Mouse (Mus musculus) spleen, postnatal 10 days (tissue): ENCODE results near the gene Rint1.
"Not testable (repeated sequence)": the region's sequence is repeated elsewhere in the genome, so short reads cannot be mapped to it uniquely, and the experiment has no call there.

ENCODE experiments used
- DNase-seq, 2 experiments: peaks; one replicate each; pipeline ENCODE4 v3.0.0; 2021 to 2022; ENCODE audit warnings: low spot score in 2 of 2

Rint1 gene

DNA sequence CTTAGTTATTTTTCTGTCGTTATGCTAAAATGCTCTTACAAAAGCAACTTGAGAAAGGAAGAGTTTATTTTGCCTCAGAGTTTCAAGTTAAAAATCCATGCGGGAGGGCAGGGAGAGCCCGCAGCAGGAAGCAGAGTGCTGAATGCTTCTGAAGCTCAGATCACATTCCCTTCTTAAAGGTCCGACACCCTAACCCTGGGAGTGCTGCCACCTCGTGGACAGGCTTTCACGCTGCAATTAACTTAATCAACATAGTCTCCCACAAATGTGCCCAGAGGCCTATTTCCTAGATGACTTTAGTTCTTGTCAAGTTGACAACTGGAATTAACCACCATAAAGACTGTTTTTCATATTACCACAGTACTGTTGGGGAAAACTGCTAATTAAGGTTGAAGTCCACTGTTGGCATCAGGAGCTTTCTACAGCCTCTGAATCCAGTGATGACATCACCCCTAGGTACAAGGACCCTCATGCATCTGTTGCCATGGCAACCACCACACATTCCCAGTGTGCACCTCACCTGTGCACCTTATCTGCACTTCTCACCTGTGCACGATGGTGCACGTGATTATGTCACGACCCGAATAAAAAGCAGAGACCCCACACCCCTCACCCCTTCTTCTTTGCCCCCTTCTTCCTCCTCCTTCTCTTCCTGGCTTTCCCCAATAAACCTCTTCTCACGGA is 39.0 kb downstream of the Rint1 start:
- DNase-seq, result peak; percentile 52 to 85

DNA sequence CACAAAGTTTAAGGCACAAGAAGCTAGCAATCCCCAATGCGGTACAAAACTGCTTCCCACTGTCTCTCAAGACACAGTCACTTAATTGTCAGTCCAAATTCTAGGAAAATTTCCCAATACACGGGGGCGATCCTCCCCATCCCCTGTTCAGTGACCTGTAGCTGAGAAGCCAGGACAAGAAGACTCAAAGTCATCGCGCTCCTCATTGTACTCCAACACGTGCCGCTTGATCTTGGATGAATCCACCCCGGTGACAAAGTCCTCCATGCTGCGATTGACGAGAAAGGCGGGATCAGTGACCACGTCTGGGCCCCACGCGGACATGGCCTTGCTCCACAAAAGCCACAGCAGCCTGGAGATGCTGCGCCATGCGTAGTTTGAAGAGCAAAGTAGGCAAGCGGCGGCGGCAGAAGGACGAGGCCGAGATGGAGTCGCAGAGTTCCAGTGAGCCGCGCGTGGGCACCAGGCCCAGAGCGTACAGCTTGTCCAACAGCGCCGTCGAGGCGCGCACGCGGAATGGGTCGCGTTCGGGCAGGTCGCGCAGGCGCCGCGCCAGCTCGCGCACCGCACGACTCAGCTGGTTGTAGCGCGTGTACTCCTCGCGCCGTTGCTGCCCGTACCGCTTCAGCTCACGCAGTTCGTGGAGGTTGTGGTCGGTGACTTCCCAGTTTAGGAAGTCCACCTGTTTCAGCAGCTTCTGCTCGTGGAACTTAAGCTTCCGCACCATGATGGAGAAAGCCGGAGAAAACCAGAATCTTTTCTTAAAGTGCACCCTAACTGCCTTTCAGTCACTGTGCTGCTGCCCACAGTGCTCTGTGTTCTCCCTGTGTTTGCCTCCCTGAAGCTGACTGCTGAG is 43.6 kb downstream of the Rint1 start:
- peak in 1 of 2 experiments; percentile 17 for DNase-seq

DNA sequence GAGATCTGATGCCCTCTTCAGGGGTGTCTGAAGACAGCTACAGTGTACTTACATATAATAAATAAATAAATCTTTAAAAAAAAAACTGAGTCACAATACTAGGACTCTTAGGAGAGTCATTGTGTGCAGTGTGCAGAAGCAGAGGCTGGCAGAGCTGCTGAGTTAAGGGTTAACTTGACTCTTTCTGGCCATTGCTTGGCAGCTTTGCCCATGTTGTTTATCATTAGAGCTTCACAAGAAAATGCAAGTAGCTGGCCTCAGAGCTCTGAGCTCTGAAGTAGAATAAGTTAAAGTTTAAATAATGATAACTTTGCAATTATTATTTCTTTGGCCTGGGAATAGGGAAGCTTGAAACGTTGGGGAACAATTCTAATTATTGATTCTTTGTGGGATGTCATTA is 48.2 kb downstream of the Rint1 start:
- not testable (repeated sequence) for DNase-seq

DNA sequence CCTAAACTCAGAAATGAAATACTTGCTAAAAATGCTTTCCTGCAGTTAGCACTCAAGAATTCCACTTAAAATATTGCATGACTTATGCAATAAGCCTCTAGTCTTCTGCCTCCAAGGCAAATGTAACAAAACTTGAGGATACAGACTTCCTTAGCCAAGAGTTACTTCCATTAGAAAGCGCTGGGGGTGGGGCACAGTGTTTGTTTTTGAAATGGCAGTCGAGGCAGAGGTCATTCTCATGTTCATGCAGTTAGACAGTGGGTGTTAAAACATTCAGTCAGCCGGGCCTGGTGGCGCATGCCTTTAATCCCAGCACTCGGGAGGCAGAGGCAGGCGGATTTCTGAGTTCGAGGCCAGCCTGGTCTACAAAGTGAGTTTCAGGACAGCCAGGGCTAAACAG is 50.6 kb downstream of the Rint1 start:
- no peak for DNase-seq

DNA sequence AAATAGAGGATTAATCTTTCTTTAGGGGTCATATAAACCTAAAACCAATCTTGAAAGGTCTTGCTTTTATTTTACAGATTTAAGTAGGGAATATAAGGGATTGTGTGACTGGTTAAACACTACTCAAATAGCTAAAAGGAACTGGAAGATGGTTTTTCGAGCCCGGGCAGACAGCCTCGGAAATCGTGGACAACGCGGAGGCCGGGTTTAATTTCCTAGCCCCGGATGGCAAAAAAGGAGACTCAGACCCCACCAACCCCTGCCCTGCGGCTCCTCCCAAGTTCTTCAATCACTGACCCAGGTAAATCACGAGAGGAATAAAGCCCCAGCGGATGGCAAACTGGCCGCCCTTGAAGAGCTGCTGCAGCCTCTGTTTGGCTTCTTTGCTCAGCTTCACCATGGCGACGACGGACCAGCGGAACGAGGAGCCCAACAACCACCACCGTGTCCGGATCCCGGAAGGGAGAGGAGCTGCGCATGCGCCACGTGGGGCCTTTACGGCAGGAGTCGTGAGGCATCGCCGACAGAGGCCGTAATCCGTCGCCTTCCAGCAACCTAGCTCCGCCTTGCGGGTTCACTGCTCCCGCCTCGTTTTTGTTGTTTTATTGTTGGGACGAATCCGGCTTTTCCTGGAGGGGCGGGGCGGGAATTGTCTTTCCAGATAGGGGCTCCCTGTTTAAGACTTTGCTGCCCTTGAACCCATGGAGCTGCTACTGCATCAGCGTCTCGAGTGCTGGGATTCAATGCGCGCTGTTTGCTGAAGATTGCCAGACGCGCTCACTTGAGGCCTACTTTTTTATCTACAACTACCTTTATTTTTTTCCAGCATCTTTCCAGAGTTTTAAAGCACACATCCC is 56.4 kb downstream of the Rint1 start, which contains the start of gene Tomm7:
TSS of gene Tomm7 (minus strand) at position 488 of the 857 bp plus-strand sequence.
- DNase-seq, result peak; percentile 93 to 97

DNA sequence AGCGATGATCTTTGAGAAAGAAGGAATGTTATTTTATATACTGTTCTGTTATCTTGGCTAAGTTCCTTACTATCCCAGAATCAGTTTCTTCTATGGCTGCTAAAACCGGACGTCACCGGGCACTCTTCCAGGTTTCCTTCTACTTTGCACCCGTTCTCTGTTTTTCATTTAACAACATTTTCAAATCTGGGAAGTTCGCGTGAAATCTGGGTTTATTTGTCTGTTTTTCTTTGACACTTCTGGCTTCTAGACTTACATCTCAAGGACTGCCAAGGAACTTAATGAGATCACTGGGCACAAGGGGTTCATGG is 57.0 kb downstream of the Rint1 start:
- peak in 1 of 2 experiments; percentile 50 for DNase-seq

DNA sequence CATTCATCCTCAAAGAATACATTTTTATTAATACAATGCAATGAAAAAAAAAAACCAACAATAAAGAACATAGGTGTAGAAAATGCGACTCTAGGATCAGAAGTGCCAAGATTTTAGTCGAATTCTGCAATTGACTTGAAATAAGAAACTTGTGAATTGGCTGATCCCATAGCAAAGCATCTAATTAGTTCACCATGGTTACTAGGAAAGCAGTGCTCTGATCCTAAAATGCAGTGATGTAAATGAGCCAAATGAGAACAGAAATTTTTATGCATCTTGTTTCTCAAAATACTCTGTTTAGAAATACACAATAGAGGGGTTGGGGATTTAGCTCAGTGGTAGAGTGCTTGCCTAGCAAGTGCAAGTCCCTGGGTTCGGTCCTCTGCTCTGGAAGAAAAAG is 57.6 kb downstream of the Rint1 start:
- DNase-seq, result no peak

DNA sequence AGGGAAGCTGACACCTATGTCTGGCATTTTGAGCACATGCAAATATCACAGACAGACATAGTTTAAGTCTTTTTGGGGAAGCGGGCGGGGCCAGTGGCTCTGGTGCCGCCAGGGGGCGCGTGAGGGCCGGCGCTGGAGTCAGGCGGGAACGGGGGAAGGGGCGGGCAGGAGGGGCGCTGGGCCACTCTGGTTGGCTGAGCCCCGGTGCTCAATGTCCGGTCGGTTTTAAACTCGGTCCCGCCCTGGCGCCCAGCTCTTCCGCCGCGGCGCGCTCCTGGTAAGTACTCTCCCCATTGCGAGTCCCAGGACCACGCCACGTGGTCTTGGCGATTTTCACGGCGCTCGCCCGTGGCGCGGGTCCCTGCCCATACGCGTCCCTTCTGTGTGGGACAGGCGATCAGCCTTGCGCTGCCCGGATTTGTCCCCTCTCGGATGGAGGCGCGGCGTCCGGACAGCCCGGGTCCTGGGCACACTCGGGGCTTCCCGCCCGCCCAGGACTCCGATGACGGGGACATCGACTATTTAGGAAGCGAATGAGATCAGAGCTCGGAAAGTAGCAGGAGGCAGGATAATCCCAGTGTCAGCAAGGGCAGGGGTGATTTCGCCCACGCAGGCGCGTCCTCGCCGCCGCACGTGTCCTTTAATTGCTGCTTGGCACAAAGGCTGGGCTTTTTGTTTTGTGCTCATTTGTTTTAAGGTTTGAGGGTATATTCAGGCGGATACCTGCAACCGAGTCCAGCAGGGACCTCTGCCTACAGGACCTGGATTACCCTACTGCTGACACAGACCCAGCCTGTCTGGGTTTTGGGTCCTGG is 63.0 kb downstream of the Rint1 start:
- peak; percentile 92 to 96 for DNase-seq

DNA sequence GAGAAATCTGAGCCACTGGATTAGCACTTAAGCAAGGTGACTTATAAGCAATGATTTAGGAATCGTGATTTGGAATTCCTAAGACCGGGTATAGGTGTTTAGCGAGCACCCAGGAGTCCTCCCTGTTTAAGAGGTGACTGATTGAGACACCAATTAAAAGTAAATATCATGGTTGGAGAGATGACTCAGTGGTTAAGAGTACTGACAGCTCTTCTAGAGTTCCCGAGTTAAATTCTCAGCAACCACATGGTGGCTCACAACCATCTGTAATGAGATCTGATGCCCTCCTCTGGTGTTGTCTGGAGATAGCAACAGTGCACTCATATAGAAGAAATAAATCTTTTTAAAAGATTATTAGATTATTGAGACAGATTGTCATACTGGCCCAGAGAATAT is 63.6 kb downstream of the Rint1 start:
- DNase-seq, result not testable (repeated sequence)

DNA sequence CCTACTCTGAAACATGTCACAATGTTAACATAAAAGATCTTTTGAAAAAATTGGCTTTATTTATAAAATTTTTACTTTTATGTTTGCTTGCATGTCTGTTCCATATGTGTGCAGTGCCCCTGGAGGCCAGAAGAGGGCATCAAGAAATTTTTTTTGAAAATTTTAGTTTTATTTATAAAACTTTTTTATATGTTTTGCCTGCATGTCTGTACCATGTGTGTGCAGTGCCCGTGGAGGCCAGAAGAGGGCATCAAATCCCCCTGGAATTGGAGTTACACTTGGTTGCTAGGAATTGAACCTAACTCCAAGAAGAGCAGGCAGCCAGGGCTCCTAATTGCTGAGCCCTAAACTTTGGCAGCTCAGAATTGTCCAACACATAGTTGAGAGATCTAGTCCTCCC is 65.4 kb downstream of the Rint1 start:
- DNase-seq, result peak in 1 of 2 experiments; percentile 73

DNA sequence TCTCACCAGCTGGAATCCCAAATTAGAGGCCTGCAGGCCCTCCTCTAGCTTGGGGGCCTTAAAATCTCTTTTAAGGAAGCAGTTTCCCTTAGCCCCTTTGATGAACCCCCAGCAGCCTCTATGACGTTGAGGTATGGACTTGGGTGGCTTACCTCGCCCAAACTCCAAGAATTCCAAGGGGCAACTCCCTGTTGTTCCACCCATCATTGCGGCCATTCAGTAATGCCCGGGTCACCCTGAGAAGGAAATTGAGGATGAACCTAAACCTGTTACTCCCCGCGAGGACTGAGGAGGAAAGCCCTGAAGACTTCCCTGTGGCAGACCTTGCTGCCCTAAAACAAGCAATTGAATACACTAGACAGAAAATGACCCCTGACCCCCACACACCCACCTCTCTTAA is 68.0 kb downstream of the Rint1 start:
- no peak for DNase-seq

DNA sequence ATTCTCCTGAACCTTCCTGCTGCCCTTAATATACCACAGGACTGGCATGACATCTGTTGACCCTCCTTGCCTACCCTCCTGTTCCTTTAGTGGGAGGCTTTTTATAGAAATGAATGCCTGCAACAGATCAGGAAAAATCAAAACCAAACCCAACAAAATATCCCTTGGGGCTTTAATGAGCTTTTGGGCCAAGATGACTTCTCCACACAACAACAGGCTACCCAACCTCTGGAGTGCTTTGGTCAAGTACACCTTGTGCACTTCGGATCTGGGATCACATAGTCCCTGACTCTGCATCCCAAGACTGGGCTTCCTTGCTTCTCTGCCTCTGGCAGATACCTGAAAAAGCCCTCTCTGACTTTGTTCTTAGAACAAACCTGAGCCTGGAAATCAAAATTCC is 68.7 kb downstream of the Rint1 start:
- no peak for DNase-seq

DNA sequence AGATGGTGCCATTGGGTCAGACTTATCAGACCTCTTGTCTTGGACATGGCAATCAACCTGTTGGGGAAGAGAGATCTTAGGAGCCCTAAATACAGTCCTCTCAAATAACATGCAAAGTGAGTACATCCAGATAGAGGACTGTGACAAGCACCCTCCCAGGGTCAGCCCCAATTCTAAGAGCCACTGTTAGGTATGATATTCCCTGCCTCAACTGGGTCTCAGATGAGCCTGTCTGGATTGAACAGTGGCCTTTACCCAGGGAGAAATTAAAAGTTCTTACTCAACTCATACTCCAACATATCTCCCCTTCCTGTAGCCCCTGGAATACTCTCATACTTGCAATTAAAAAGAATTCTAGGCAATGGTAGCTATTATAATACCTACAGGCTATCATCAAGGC is 69.7 kb downstream of the Rint1 start:
- no peak for DNase-seq

DNA sequence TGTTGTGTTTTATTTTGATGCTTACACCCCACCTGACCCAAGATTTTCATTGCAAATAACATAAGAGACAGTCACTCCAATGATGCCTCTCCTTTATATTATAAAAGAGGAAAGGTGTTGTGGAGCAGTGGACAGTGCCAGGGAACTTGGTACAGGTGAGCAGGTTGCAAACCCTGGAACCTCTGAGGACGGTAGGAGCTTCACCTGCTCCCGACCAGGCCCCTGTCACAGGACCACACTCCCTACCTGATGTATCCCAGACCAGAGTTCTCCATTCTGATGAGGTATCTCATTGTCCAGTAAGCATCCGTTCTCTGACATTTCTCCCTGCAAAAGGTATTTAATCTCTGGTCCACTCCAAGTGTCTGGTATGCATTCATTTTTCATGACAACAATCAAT is 70.5 kb downstream of the Rint1 start:
- no peak for DNase-seq

DNA sequence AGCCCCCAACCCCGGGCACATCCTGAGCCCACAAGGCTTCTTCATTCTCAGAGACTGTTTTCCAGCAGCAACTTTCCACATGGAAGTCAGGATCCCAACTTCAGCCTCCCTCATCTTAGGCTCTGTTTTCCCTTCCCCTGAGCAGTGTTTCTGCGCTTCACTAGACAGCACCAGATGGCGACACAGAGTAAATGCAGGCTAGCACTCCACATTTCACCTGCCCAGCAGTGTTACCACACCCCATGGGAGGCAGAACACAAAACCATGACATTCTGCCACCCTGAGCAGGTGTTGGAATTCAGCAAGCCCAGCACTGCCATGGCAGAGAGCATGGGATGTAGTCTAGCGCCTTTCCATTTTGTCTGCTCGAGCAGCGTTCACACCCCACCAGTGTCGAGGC is 71.1 kb downstream of the Rint1 start:
- DNase-seq, result peak in 1 of 2 experiments; percentile 37

DNA sequence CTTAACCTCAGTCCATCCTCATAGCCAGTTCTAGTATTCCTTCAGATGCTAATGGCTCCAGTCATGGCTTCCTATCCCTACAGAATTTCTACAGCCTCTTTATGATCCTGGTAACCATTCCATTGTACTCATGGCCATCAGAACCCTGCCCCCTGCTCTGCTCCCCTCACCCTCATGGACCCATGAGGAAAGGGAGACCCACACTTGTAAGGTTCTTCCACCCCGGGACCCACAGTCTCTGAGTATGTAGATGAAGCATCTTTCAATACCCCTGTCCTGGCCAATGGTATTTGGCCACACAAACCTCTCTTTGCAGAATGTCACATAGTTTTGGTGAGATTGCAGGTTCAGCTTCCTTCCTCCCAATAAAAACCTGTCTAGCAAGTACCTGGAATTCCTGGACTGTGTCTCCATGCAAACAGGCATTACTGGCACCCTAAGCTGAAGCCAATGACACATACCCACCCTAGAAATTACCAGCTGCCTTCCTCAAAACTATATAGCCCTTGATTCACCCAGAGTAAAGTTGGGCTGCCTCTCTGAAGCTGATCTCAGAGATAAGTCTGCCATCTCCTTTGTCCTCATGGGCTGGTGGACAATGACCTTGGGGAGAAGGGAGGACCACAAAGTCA is 71.7 kb downstream of the Rint1 start:
- DNase-seq, result no peak

DNA sequence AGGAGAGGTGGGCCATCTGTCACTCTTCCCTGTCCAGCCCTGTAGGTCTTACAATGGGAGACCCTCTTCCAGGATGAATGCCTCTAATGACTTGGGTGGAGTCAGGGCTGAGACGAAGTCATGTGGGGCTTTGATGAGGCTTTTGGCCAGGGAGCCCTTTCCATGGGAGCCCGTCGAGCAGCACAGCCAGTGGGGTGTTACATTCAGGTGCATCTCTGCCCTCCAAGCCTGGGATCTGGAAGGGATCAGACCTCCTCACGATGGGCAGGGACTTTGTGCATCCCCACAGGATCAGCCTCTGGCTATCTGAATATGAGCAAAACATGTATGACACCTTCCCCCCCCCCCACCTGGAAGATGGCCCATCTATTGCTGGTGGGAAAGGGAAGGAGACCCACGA is 72.4 kb downstream of the Rint1 start:
- DNase-seq, result no peak

DNA sequence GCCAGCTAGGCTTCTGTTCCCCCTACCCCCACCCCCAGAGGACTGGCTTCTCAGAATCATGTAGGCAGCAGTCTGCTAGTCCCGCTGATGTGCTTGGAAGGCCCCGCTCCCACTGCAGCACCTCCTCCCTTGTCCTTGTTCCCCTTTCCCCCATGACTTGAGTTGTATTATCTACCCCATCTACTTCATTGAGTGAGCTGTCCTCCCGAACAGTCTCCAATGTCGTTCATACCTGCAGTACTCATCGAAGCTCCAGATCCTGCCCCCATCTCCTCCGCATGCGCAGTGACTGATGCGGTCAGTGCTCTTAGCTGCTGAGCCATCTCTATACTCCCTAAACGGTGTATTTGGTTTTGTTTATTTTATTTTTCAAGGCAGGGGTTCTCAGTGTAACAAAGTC is 74.2 kb downstream of the Rint1 start:
- no peak for DNase-seq

DNA sequence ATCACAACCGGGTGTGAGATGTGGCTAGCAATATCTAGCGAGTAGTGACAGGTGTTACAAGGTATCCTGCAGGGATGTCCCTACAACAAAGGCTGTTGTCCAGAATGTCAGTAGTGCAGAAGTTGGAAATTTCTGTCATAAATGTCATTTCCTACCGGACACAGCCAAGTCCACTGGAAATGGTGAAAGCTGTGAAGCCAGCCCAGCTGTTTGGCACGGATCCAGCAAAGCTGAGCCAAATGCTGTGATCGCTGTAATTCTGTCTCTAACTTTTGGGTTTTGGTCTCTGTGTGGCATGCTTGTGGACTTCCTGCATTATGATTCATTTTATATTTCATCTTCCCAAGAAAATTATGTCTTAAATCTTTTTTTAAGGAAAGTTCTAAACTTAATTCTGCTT is 74.8 kb downstream of the Rint1 start:
- peak in 1 of 2 experiments; percentile 34 for DNase-seq

DNA sequence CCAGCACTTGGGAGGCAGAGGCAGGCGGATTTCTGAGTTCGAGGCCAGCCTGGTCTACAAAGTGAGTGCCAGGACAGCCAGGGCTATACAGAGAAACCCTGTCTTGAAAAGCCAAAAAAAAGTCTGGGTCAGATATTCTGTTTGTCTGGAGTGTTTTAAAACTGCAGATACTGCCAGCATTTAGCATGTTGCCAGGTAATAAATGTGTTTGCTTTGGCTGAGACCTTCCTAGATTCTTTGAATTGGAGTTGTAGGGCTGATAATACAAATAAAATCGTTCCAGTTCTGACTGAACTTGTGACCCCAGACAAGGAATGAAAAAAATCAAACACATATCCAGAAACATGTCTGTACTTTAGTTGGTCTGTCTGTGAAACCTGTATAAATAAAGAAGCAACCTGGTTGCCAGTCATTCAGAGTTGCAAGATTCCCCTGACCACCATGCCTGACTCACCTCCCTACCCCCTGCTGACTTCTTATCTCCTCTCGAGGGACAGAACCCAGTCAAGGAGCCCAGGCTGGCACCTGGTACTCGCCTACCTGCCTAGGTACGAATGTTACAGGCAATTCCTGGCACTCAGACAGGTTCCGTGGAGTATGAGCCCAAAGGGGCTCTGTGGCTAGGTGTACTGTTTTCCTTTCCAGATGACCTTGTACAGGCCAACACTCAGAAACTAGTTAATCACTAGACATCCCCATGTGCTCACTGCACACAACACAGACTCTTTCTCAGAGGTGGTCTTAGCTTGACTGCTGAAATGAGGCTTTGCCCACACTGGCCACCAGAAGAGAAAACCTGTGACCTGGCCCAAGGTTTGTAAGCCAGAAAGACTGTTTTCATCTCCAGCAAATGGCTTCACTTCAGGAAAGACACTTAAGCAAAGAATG is 75.9 kb downstream of the Rint1 start:
- DNase-seq, result no peak
